Mouse (Mus musculus): ENCODE results near the gene Cdh20. TPM values are rescaled to one million over a fixed set of nuclear protein-coding genes. Genes with fewer than 3 reads are reported as not detected.
A peak's percentile ranks its signal among the peaks of the same experiment; 100 is the strongest.
"Not testable (repeated sequence)": the region's sequence is repeated elsewhere in the genome, so short reads cannot be mapped to it uniquely, and the experiment has no call there.

Cdh20 gene
- polyA plus RNA-seq, 1 experiment from 2014 or later: 4.2 TPM

GRCm38 (mm10) chr1:104917307-104917836, 149.0 kb downstream of the Cdh20 start:
- Histone ChIP-seq H3K4me1 (peaks cover 6% of the 10 kb centered on the region; the same call in 1 of the 2 replicates), H3K4me3 (replicated peaks) (no peak overlapping the region), H3K36me3 (no peaks in the 10 kb centered on the region), H3K9ac (replicated peaks) (no peak overlapping the region), H3K27me3 (replicated peaks) (no peaks in the 10 kb centered on the region), H3K27ac (replicated peaks) (no peak overlapping the region), H3K9me3 (replicated peaks) (no peaks in the 10 kb centered on the region), H3K4me2 (no peak overlapping the region)
- WGBS: 23% methylated on average over 1 of the region's 1 CpGs
- ATAC-seq (ENCODE audit: low FRiP score): no peak

- ATAC-seq (ENCODE audit: low FRiP score): no peak
- H3K27ac ChIP-seq (replicated peaks): no peak overlapping the region
- 45% methylated on average over 7 of the region's 7 CpGs for WGBS
- H3K9me3 ChIP-seq (replicated peaks): no peaks in the 10 kb centered on the region
- H3K36me3 ChIP-seq: no peaks in the 10 kb centered on the region
- no peaks in the 10 kb centered on the region for H3K27me3 ChIP-seq (replicated peaks)
- no peaks in the 10 kb centered on the region for H3K4me1 ChIP-seq
- H3K9ac ChIP-seq (replicated peaks): no peak overlapping the region
- H3K4me3 ChIP-seq (replicated peaks): no peak overlapping the region
- H3K4me2 ChIP-seq: no peak overlapping the region
These were observed 164.7 kb downstream of the Cdh20 start for GRCm38 (mm10) chr1:104933051-104933450.

DNA sequence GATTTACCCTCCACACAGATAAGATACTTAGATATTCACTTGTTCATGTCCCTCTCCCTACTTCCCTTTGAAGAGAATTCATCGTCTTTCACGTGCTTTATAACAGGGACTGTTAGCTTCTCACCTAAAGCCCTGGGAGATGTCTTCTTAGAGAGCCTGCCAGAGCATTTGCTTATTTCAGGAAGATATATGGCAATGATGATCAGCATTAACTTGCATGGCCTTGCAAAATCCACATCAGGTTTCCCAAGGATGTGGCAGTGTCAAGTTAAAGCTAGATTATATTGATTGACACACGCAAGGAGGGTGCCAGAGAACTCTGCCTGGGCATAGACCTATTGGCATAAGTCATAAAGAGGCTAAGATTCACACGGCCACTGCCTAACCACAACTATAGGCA, 168.6 kb downstream of the Cdh20 start:
- Histone ChIP-seq H3K4me2 (no peak overlapping the region), H3K9me3 (replicated peaks) (no peaks in the 10 kb centered on the region), H3K9ac (replicated peaks) (no peak overlapping the region), H3K27ac (replicated peaks) (no peak overlapping the region), H3K4me3 (replicated peaks) (no peak overlapping the region), H3K36me3 (no peaks in the 10 kb centered on the region), H3K4me1 (no peaks in the 10 kb centered on the region), H3K27me3 (replicated peaks) (no peaks in the 10 kb centered on the region)
- 94% methylated on average over 4 of the region's 4 CpGs for WGBS
- ATAC-seq (ENCODE audit: low FRiP score): no peak

DNA sequence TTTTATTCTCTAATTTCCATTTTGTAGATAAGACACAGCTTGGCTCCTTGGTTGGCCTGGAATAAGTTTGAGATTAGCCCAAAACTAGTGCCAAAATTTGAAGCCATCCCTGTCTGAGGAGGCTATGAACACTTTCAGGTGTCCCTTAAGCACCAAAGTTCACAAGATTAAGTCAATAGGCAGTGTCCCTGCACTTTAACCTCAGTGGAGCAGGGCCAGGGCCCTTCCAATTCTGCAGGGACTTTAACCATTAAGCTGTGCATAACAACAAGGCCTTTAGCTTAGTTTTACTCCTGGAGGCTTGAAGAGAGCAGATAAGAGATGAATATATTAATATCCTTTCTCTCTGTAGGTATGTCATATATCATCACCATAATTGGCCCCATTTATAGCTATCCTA, 170.8 kb downstream of the Cdh20 start:
- no peak overlapping the region for H3K9ac ChIP-seq (replicated peaks)
- no peak for ATAC-seq (ENCODE audit: low FRiP score)
- no peaks in the 10 kb centered on the region for H3K27me3 ChIP-seq (replicated peaks)
- H3K4me1 ChIP-seq: no peaks in the 10 kb centered on the region
- H3K27ac ChIP-seq (replicated peaks): no peak overlapping the region
- no peaks in the 10 kb centered on the region for H3K9me3 ChIP-seq (replicated peaks)
- H3K4me3 ChIP-seq (replicated peaks): no peak overlapping the region
- no peak overlapping the region for H3K4me2 ChIP-seq
- H3K36me3 ChIP-seq: no peaks in the 10 kb centered on the region

- Histone ChIP-seq H3K4me1 (no peaks in the 10 kb centered on the region), H3K4me3 (replicated peaks) (no peak overlapping the region), H3K9ac (replicated peaks) (no peak overlapping the region), H3K9me3 (replicated peaks) (no peaks in the 10 kb centered on the region), H3K27me3 (replicated peaks) (no peaks in the 10 kb centered on the region), H3K36me3 (no peaks in the 10 kb centered on the region), H3K27ac (replicated peaks) (no peak overlapping the region), H3K4me2 (no peak overlapping the region)
- peak; percentile 93 for ATAC-seq (ENCODE audit: low FRiP score)
- 6% methylated on average over 2 of the region's 2 CpGs for WGBS
These were observed 176.3 kb downstream of the Cdh20 start for GRCm38 (mm10) chr1:104944470-104945109.

GRCm38 (mm10) chr1:104945110-104945489, 176.8 kb downstream of the Cdh20 start:
- Histone ChIP-seq H3K27ac (replicated peaks) (no peak overlapping the region), H3K36me3 (no peaks in the 10 kb centered on the region), H3K4me2 (no peak overlapping the region), H3K4me3 (replicated peaks) (no peak overlapping the region), H3K27me3 (replicated peaks) (no peaks in the 10 kb centered on the region), H3K4me1 (no peaks in the 10 kb centered on the region), H3K9me3 (replicated peaks) (no peaks in the 10 kb centered on the region), H3K9ac (replicated peaks) (no peak overlapping the region)
- 91% methylated on average over 2 of the region's 2 CpGs for WGBS
- no peak for ATAC-seq (ENCODE audit: low FRiP score)

- not testable (repeated sequence) for H3K4me2 ChIP-seq; ATAC-seq (ENCODE audit: low FRiP score); H3K36me3 ChIP-seq; H3K4me1 ChIP-seq; H3K4me3 ChIP-seq (replicated peaks); H3K9ac ChIP-seq (replicated peaks); H3K9me3 ChIP-seq (replicated peaks); H3K27me3 ChIP-seq (replicated peaks); H3K27ac ChIP-seq (replicated peaks)
- WGBS: 72% methylated on average over 2 of the region's 2 CpGs
These were observed 181.3 kb downstream of the Cdh20 start for GRCm38 (mm10) chr1:104949640-104950039.

GRCm38 (mm10) chr1:104957046-104957445, 188.7 kb downstream of the Cdh20 start:
- no peaks in the 10 kb centered on the region for H3K36me3 ChIP-seq
- no peak overlapping the region for H3K4me3 ChIP-seq (replicated peaks)
- no peak overlapping the region for H3K9ac ChIP-seq (replicated peaks)
- H3K27me3 ChIP-seq (replicated peaks): no peaks in the 10 kb centered on the region
- no peak overlapping the region for H3K27ac ChIP-seq (replicated peaks)
- H3K4me1 ChIP-seq: no peaks in the 10 kb centered on the region
- 27% methylated on average over 6 of the region's 6 CpGs for WGBS
- 0 out of 2 replicates have a peak, but pooled peaks have one; percentile 24 for ATAC-seq (ENCODE audit: low FRiP score)
- H3K4me2 ChIP-seq: no peak overlapping the region
- H3K9me3 ChIP-seq (replicated peaks): no peaks in the 10 kb centered on the region

DNA sequence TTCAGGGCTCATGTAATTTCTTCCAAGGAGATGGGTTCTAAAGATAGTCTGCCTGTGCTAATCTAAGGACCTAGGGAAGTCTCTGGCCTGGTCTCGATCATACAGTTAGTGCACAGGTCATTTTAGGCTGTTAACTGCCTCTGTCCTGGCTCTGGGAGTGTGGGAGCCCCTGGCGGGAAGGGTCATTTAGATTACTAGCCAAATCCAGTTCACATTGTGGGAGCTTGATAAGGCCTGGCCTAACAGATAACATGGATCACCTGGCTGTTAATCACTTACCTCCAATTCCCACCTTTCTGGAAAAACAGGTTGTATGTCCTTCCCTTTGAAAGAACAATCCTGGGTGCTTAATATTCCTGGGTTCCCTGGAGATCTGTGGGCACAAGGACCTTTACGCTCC, 193.3 kb downstream of the Cdh20 start:
- Histone ChIP-seq H3K27ac (replicated peaks) (no peak overlapping the region), H3K4me3 (replicated peaks) (no peak overlapping the region), H3K4me2 (no peak overlapping the region), H3K27me3 (replicated peaks) (no peaks in the 10 kb centered on the region), H3K36me3 (no peaks in the 10 kb centered on the region), H3K9ac (replicated peaks) (no peak overlapping the region), H3K9me3 (replicated peaks) (no peaks in the 10 kb centered on the region), H3K4me1 (no peaks in the 10 kb centered on the region)
- WGBS: 82% methylated on average over 3 of the region's 3 CpGs
- ATAC-seq (ENCODE audit: low FRiP score): no peak

GRCm38 (mm10) chr1:104962257-104962656, 193.9 kb downstream of the Cdh20 start:
- Histone ChIP-seq H3K4me2 (no peak overlapping the region), H3K27ac (replicated peaks) (no peak overlapping the region), H3K9ac (replicated peaks) (no peak overlapping the region), H3K27me3 (replicated peaks) (no peaks in the 10 kb centered on the region), H3K9me3 (replicated peaks) (no peaks in the 10 kb centered on the region), H3K4me1 (no peaks in the 10 kb centered on the region), H3K4me3 (replicated peaks) (no peak overlapping the region), H3K36me3 (no peaks in the 10 kb centered on the region)
- no peak for ATAC-seq (ENCODE audit: low FRiP score)
- WGBS: 65% methylated on average over 4 of the region's 4 CpGs

- ATAC-seq (ENCODE audit: low FRiP score): peak; percentile 50; the same call in 1 of the 2 replicates
- Histone ChIP-seq H3K27me3 (replicated peaks) (no peaks in the 10 kb centered on the region), H3K4me3 (replicated peaks) (no peak overlapping the region), H3K9me3 (replicated peaks) (no peaks in the 10 kb centered on the region), H3K4me2 (no peak overlapping the region), H3K27ac (replicated peaks) (no peak overlapping the region), H3K9ac (replicated peaks) (no peak overlapping the region), H3K36me3 (no peaks in the 10 kb centered on the region), H3K4me1 (no peaks in the 10 kb centered on the region)
- 28% methylated on average over 2 of the region's 2 CpGs for WGBS
These were observed 210.7 kb downstream of the Cdh20 start for GRCm38 (mm10) chr1:104979068-104979467.

- no peak for ATAC-seq (ENCODE audit: low FRiP score)
- Histone ChIP-seq H3K27me3 (replicated peaks) (no peaks in the 10 kb centered on the region), H3K36me3 (no peaks in the 10 kb centered on the region), H3K4me2 (no peak overlapping the region), H3K9ac (replicated peaks) (no peak overlapping the region), H3K4me1 (no peaks in the 10 kb centered on the region), H3K27ac (replicated peaks) (no peak overlapping the region), H3K9me3 (replicated peaks) (no peaks in the 10 kb centered on the region), H3K4me3 (replicated peaks) (no peak overlapping the region)
- 81% methylated on average over 1 of the region's 1 CpGs for WGBS
These were observed 211.9 kb downstream of the Cdh20 start for GRCm38 (mm10) chr1:104980273-104980672.

Data from neural tube, embryonic 15.5 days (tissue).